Mouse (Mus musculus) heart, embryonic 16.5 days (tissue): ENCODE data around the gene Paqr5. TPM values are rescaled to one million over a fixed set of nuclear protein-coding genes. Genes with fewer than 3 reads are reported as not detected.

Source experiments
- ATAC-seq: fragments of 200-750 bp; cut with Nextera tagmentation; replicated peaks from 2 replicates; pipeline ENCODE4 v1.8.0; 2017; ENCODE audit warnings: moderate number of reproducible peaks; ENCODE audit not compliant: insufficient read depth, low FRiP score; ENCODE audit errors: extremely low read depth
- H3K27ac ChIP-seq: fragments of 300-500 bp; sonication (generic); 2 replicates; pipeline ENCODE4 v1.5.1; 2014; ENCODE audit warnings: mild to moderate bottlenecking, low read length, control low read depth, moderate library complexity
- H3K27me3 ChIP-seq: fragments of 300-500 bp; sonication (generic); 2 replicates; pipeline ENCODE4 v1.6.1; 2014; ENCODE audit warnings: low read length, mixed read lengths; ENCODE audit not compliant: control insufficient read depth, insufficient read depth
- H3K36me3 ChIP-seq: fragments of 300-500 bp; sonication (generic); 2 replicates; pipeline ENCODE4 v1.6.1; 2014; ENCODE audit not compliant: control insufficient read depth, insufficient read depth
- H3K4me1 ChIP-seq: fragments of 300-500 bp; sonication (generic); 2 replicates; pipeline ENCODE4 v1.6.1; 2014; ENCODE audit warnings: low read length, mixed read lengths; ENCODE audit not compliant: control insufficient read depth, insufficient read depth
- H3K4me2 ChIP-seq: fragments of 300-500 bp; sonication (generic); 2 replicates; pipeline ENCODE4 v1.6.1; 2014; ENCODE audit warnings: low read depth, mild to moderate bottlenecking, control low read depth, low read length
- H3K4me3 ChIP-seq: fragments of 300-500 bp; sonication (generic); 2 replicates; pipeline ENCODE4 v1.5.1; 2014; ENCODE audit warnings: mild to moderate bottlenecking, control low read depth, low read length
- H3K9ac ChIP-seq: fragments of 300-500 bp; sonication (generic); 2 replicates; pipeline ENCODE4 v1.6.1; 2014; ENCODE audit warnings: low read length, control low read depth
- H3K9me3 ChIP-seq: fragments of 300-500 bp; sonication (generic); replicated peaks from 2 replicates; pipeline ENCODE4 v1.6.1; 2016; ENCODE audit warnings: low read length; ENCODE audit not compliant: control insufficient read depth
- WGBS: fragments of 180-500 bp; shearing (Covaris S2); extraction: QIAGEN DNeasy Blood & Tissue Kit; methylation state at CpG from one replicate; pipeline ENCODE4 v1.1.7; 2014; 5-methylcytosine and 5-hydroxymethylcytosine counted together
- polyA plus RNA-seq: library from polyadenylated mRNA; unstranded; fragments of >200 nt; fragmentation: Nextera tagmentation; extraction: Ambion mirVana; gene quantifications from 2 replicates; pipeline ENCODE4 v1.2.1, GENCODE M21; 2015

Gene Paqr5
- polyA plus RNA-seq, 1 experiment from 2014 or later: 1.3 TPM

GRCm38 (mm10) chr9:61997860-61998259 is 28.8 kb downstream of the Paqr5 start:
- Histone ChIP-seq H3K36me3 (no peaks in the 10 kb centered on the region), H3K4me3 (no peak overlapping the region), H3K27ac (no peak overlapping the region), H3K4me2 (no peak overlapping the region), H3K27me3 (no peaks in the 10 kb centered on the region), H3K4me1 (no peaks in the 10 kb centered on the region; the same call in 1 of the 2 replicates), H3K9ac (no peak overlapping the region), H3K9me3 (no peaks in the 10 kb centered on the region)
- ATAC-seq: no peak
- 21% methylated on average over 6 of the region's 6 CpGs for WGBS

- no peak overlapping the region for H3K4me3 ChIP-seq
- H3K4me2 ChIP-seq: no peak overlapping the region
- 56% methylated on average over 4 of the region's 4 CpGs for WGBS
- no peaks in the 10 kb centered on the region for H3K27me3 ChIP-seq
- H3K27ac ChIP-seq: no peak overlapping the region
- H3K9me3 ChIP-seq: no peaks in the 10 kb centered on the region
- no peak overlapping the region for H3K9ac ChIP-seq
- H3K4me1 ChIP-seq: no peaks in the 10 kb centered on the region
- ATAC-seq: no peak
- no peaks in the 10 kb centered on the region for H3K36me3 ChIP-seq
These were observed 35.5 kb downstream of the Paqr5 start for GRCm38 (mm10) chr9:61991158-61991557.

- WGBS: 32% methylated on average over 3 of the region's 3 CpGs
- H3K4me2 ChIP-seq: no peak overlapping the region
- H3K9me3 ChIP-seq: no peaks in the 10 kb centered on the region
- H3K4me3 ChIP-seq: no peak overlapping the region
- H3K27ac ChIP-seq: no peak overlapping the region
- ATAC-seq: no peak
- no peak overlapping the region for H3K9ac ChIP-seq
- H3K36me3 ChIP-seq: no peaks in the 10 kb centered on the region
- H3K27me3 ChIP-seq: no peaks in the 10 kb centered on the region
- no peaks in the 10 kb centered on the region for H3K4me1 ChIP-seq
These were observed 35.9 kb downstream of the Paqr5 start for GRCm38 (mm10) chr9:61990738-61991137.

- H3K27ac ChIP-seq: no peak overlapping the region
- ATAC-seq: no peak
- no peak overlapping the region for H3K9ac ChIP-seq
- no peak overlapping the region for H3K4me2 ChIP-seq
- H3K27me3 ChIP-seq: no peaks in the 10 kb centered on the region
- no peaks in the 10 kb centered on the region for H3K36me3 ChIP-seq
- no peak overlapping the region for H3K4me3 ChIP-seq
- whole genome bisulfite sequencing: 70% methylated on average over 7 of the region's 7 CpGs
- H3K9me3 ChIP-seq: no peaks in the 10 kb centered on the region
- peaks cover 3% of the 10 kb centered on the region for H3K4me1 ChIP-seq
These were observed 40.6 kb downstream of the Paqr5 start for GRCm38 (mm10) chr9:61986055-61986454.

GRCm38 (mm10) chr9:61985183-61985863 is 41.3 kb downstream of the Paqr5 start:
- H3K4me2 ChIP-seq: no peak overlapping the region
- H3K36me3 ChIP-seq: no peaks in the 10 kb centered on the region
- H3K4me1 ChIP-seq: peaks cover 3% of the 10 kb centered on the region
- no peaks in the 10 kb centered on the region for H3K27me3 ChIP-seq
- no peak overlapping the region for H3K27ac ChIP-seq
- 44% methylated on average over 11 of the region's 11 CpGs for WGBS
- no peak overlapping the region for H3K4me3 ChIP-seq
- H3K9ac ChIP-seq: no peak overlapping the region
- no peaks in the 10 kb centered on the region for H3K9me3 ChIP-seq
- ATAC-seq: no peak

GRCm38 (mm10) chr9:61982940-61983620 is 43.6 kb downstream of the Paqr5 start:
- 87% methylated on average over 7 of the region's 7 CpGs for whole genome bisulfite sequencing
- Histone ChIP-seq H3K27ac (no peak overlapping the region), H3K27me3 (no peaks in the 10 kb centered on the region), H3K9me3 (no peaks in the 10 kb centered on the region), H3K36me3 (no peaks in the 10 kb centered on the region), H3K9ac (no peak overlapping the region), H3K4me2 (no peak overlapping the region), H3K4me3 (no peak overlapping the region), H3K4me1 (peaks cover 3% of the 10 kb centered on the region)
- ATAC-seq: no peak

GRCm38 (mm10) chr9:61981876-61982275 is 44.8 kb downstream of the Paqr5 start:
- no peak overlapping the region for H3K27ac ChIP-seq
- no peak overlapping the region for H3K4me3 ChIP-seq
- no peaks in the 10 kb centered on the region for H3K27me3 ChIP-seq
- no peak overlapping the region for H3K9ac ChIP-seq
- no peak for ATAC-seq
- no peaks in the 10 kb centered on the region for H3K36me3 ChIP-seq
- no peak overlapping the region for H3K4me2 ChIP-seq
- no peaks in the 10 kb centered on the region for H3K9me3 ChIP-seq
- H3K4me1 ChIP-seq: peaks cover 3% of the 10 kb centered on the region
- 61% methylated on average over 5 of the region's 5 CpGs for WGBS

- no peaks in the 10 kb centered on the region for H3K9me3 ChIP-seq
- ATAC-seq: no peak
- H3K27me3 ChIP-seq: no peaks in the 10 kb centered on the region
- WGBS: 85% methylated on average over 2 of the region's 2 CpGs
- no peak overlapping the region for H3K27ac ChIP-seq
- no peak overlapping the region for H3K9ac ChIP-seq
- no peak overlapping the region for H3K4me3 ChIP-seq
- H3K4me1 ChIP-seq: peaks cover 2% of the 10 kb centered on the region
- no peaks in the 10 kb centered on the region for H3K36me3 ChIP-seq
- no peak overlapping the region for H3K4me2 ChIP-seq
These were observed 46.7 kb downstream of the Paqr5 start for GRCm38 (mm10) chr9:61979983-61980382.

- ATAC-seq: no peak
- WGBS: 80% methylated on average over 13 of the region's 13 CpGs
- no peaks in the 10 kb centered on the region for H3K9me3 ChIP-seq
These were observed 49.3 kb downstream of the Paqr5 start for GRCm38 (mm10) chr9:61977258-61977945.

More at GRCm38 (mm10) chr9:61977258-61977945, 49.3 kb downstream of the Paqr5 start:
- Histone ChIP-seq H3K9ac (no peak overlapping the region), H3K4me2 (no peak overlapping the region), H3K4me3 (no peak overlapping the region), H3K36me3 (no peaks in the 10 kb centered on the region), H3K27me3 (no peaks in the 10 kb centered on the region), H3K4me1 (no peaks in the 10 kb centered on the region), H3K27ac (no peak overlapping the region)
